Mouse (Mus musculus): Measurements from ENCODE around the gene 4930539E08Rik.

4930539E08Rik gene

GRCm38 (mm10) chr17:28915060-28915628 is at the start of gene 4930539E08Rik:
Gene 4930539E08Rik (minus strand): TSS chr17:28915324.
- no peak for DNase-seq (ENCODE audit: low spot score in 2 of 2)

- DNase-seq (ENCODE audit: low spot score in 2 of 2): no peak
Measured at GRCm38 (mm10) chr17:28961596-28961995, 46.5 kb upstream of the 4930539E08Rik start.

- DNase-seq (ENCODE audit: low spot score in 2 of 2): no peak
Measured at GRCm38 (mm10) chr17:28960597-28960996, 45.5 kb upstream of the 4930539E08Rik start.

- no peak for DNase-seq (ENCODE audit: low spot score in 2 of 2)
Measured at GRCm38 (mm10) chr17:28954416-28954815, 39.3 kb upstream of the 4930539E08Rik start.

GRCm38 (mm10) chr17:28953251-28953650 is 38.1 kb upstream of the 4930539E08Rik start:
- no peak for DNase-seq (ENCODE audit: low spot score in 2 of 2)

- DNase-seq (ENCODE audit: low spot score in 2 of 2): peak; percentile 89 to 92
Measured at GRCm38 (mm10) chr17:28951831-28952799, 37.0 kb upstream of the 4930539E08Rik start, which contains the start of gene Kctd20. Gene Kctd20 (plus strand): TSS chr17:28951950.

- no peak for DNase-seq (ENCODE audit: low spot score in 2 of 2)
Measured at GRCm38 (mm10) chr17:28950751-28951150, 35.6 kb upstream of the 4930539E08Rik start.

- DNase-seq (ENCODE audit: low spot score in 2 of 2): no peak
Measured at GRCm38 (mm10) chr17:28948661-28949060, 33.5 kb upstream of the 4930539E08Rik start.

GRCm38 (mm10) chr17:28947011-28947939 is 32.2 kb upstream of the 4930539E08Rik start:
- no peak for DNase-seq (ENCODE audit: low spot score in 2 of 2)

GRCm38 (mm10) chr17:28944481-28944880 is 29.4 kb upstream of the 4930539E08Rik start:
- DNase-seq (ENCODE audit: low spot score in 2 of 2): no peak

GRCm38 (mm10) chr17:28943740-28944139 is 28.6 kb upstream of the 4930539E08Rik start, which contains the start of gene Pxt1:
Gene Pxt1 (minus strand): TSS chr17:28943840.
- DNase-seq (ENCODE audit: low spot score in 2 of 2): no peak

GRCm38 (mm10) chr17:28942101-28942500 is 27.0 kb upstream of the 4930539E08Rik start:
- DNase-seq (ENCODE audit: low spot score in 2 of 2): no peak

- peak in 1 of 2 experiments; percentile 22 for DNase-seq (ENCODE audit: low spot score in 2 of 2)
Measured at GRCm38 (mm10) chr17:28940776-28941555, 25.8 kb upstream of the 4930539E08Rik start.

- peak in 1 of 2 experiments; percentile 22 for DNase-seq (ENCODE audit: low spot score in 2 of 2)
Measured at GRCm38 (mm10) chr17:28936622-28937345, 21.7 kb upstream of the 4930539E08Rik start.

- DNase-seq (ENCODE audit: low spot score in 2 of 2): no peak
Measured at GRCm38 (mm10) chr17:28936133-28936532, 21.0 kb upstream of the 4930539E08Rik start.

- no peak for DNase-seq (ENCODE audit: low spot score in 2 of 2)
Measured at GRCm38 (mm10) chr17:28934120-28934916, 19.2 kb upstream of the 4930539E08Rik start.

GRCm38 (mm10) chr17:28932274-28932673 is 17.1 kb upstream of the 4930539E08Rik start:
- DNase-seq (ENCODE audit: low spot score in 2 of 2): no peak

- no peak for DNase-seq (ENCODE audit: low spot score in 2 of 2)
Measured at GRCm38 (mm10) chr17:28931436-28932211, 16.5 kb upstream of the 4930539E08Rik start.
